Mouse (Mus musculus): ENCODE data around the gene Reg4. TPM values are rescaled to one million over a fixed set of nuclear protein-coding genes. Genes with fewer than 3 reads are reported as not detected.

Gene Reg4
- polyA plus RNA-seq, 1 experiment = not detected

- Histone ChIP-seq H3K4me1 (ENCODE audit: control insufficient read depth, insufficient read depth, insufficient read length, low read length) (0 out of 2 replicates have a peak, but pooled peaks cover 2% of the 10 kb centered on the region), H3K4me3 (ENCODE audit: insufficient read depth, low read depth, low read length) (no peak overlapping the region), H3K27ac (replicated peaks; ENCODE audit: low read depth, low read length) (no peak overlapping the region)
Observed at GRCm38 (mm10) chr3:98249833-98250448, 28.0 kb downstream of the Reg4 start.

- Histone ChIP-seq H3K4me3 (ENCODE audit: insufficient read depth, low read depth, low read length) (no peak overlapping the region), H3K4me1 (ENCODE audit: control insufficient read depth, insufficient read depth, insufficient read length, low read length) (no peaks in the 10 kb centered on the region), H3K27ac (replicated peaks; ENCODE audit: low read depth, low read length) (no peak overlapping the region)
Observed at GRCm38 (mm10) chr3:98254059-98254458, 32.1 kb downstream of the Reg4 start.

- no peak overlapping the region for H3K27ac ChIP-seq (replicated peaks; ENCODE audit: low read depth, low read length)
Observed at GRCm38 (mm10) chr3:98254656-98255583, 33.0 kb downstream of the Reg4 start.

GRCm38 (mm10) chr3:98258723-98259122 lies 36.8 kb downstream of the Reg4 start:
- Histone ChIP-seq H3K4me3 (ENCODE audit: insufficient read depth, low read depth, low read length) (no peak overlapping the region), H3K27ac (replicated peaks; ENCODE audit: low read depth, low read length) (no peak overlapping the region), H3K4me1 (ENCODE audit: control insufficient read depth, insufficient read depth, insufficient read length, low read length) (no peaks in the 10 kb centered on the region)

More at GRCm38 (mm10) chr3:98254656-98255583, 33.0 kb downstream of the Reg4 start:
- H3K4me3 ChIP-seq (ENCODE audit: insufficient read depth, low read depth, low read length) = no peak overlapping the region
- no peaks in the 10 kb centered on the region for H3K4me1 ChIP-seq (ENCODE audit: control insufficient read depth, insufficient read depth, insufficient read length, low read length)

- Histone ChIP-seq H3K27ac (replicated peaks; ENCODE audit: low read depth, low read length) (no peak overlapping the region), H3K4me3 (ENCODE audit: insufficient read depth, low read depth, low read length) (no peak overlapping the region), H3K4me1 (ENCODE audit: control insufficient read depth, insufficient read depth, insufficient read length, low read length) (no peaks in the 10 kb centered on the region)
Observed at GRCm38 (mm10) chr3:98259271-98259751, 37.4 kb downstream of the Reg4 start.

- Histone ChIP-seq H3K4me3 (ENCODE audit: insufficient read depth, low read depth, low read length) (no peak overlapping the region), H3K4me1 (ENCODE audit: control insufficient read depth, insufficient read depth, insufficient read length, low read length) (no peaks in the 10 kb centered on the region), H3K27ac (replicated peaks; ENCODE audit: low read depth, low read length) (no peak overlapping the region)
Observed at GRCm38 (mm10) chr3:98260534-98260933, 38.6 kb downstream of the Reg4 start.

- Histone ChIP-seq H3K4me1 (ENCODE audit: control insufficient read depth, insufficient read depth, insufficient read length, low read length) (no peaks in the 10 kb centered on the region), H3K27ac (replicated peaks; ENCODE audit: low read depth, low read length) (no peak overlapping the region), H3K4me3 (ENCODE audit: insufficient read depth, low read depth, low read length) (no peak overlapping the region)
Observed at GRCm38 (mm10) chr3:98261415-98261814, 39.5 kb downstream of the Reg4 start.

GRCm38 (mm10) chr3:98262133-98262532 lies 40.2 kb downstream of the Reg4 start:
- Histone ChIP-seq H3K4me3 (ENCODE audit: insufficient read depth, low read depth, low read length) (no peak overlapping the region), H3K27ac (replicated peaks; ENCODE audit: low read depth, low read length) (no peak overlapping the region), H3K4me1 (ENCODE audit: control insufficient read depth, insufficient read depth, insufficient read length, low read length) (no peaks in the 10 kb centered on the region)

- Histone ChIP-seq H3K27ac (replicated peaks; ENCODE audit: low read depth, low read length) (0 out of 2 replicates have a peak overlapping the region, but pooled peaks have one; percentile 21), H3K4me1 (ENCODE audit: control insufficient read depth, insufficient read depth, insufficient read length, low read length) (peaks cover 6% of the 10 kb centered on the region), H3K4me3 (ENCODE audit: insufficient read depth, low read depth, low read length) (no peak overlapping the region)
Observed at GRCm38 (mm10) chr3:98267249-98267651, 45.3 kb downstream of the Reg4 start.

GRCm38 (mm10) chr3:98273623-98274398 lies 51.9 kb downstream of the Reg4 start:
- H3K4me1 ChIP-seq (ENCODE audit: control insufficient read depth, insufficient read depth, insufficient read length, low read length) = peaks cover 2% of the 10 kb centered on the region; the same call in 1 of the 2 replicates
- no peak overlapping the region for H3K27ac ChIP-seq (replicated peaks; ENCODE audit: low read depth, low read length)
- H3K4me3 ChIP-seq (ENCODE audit: insufficient read depth, low read depth, low read length) = no peak overlapping the region

- H3K4me3 ChIP-seq (ENCODE audit: insufficient read depth, low read depth, low read length) = no peak overlapping the region
- H3K27ac ChIP-seq (replicated peaks; ENCODE audit: low read depth, low read length) = no peak overlapping the region
- no peaks in the 10 kb centered on the region for H3K4me1 ChIP-seq (ENCODE audit: control insufficient read depth, insufficient read depth, insufficient read length, low read length)
Observed at GRCm38 (mm10) chr3:98279682-98280081, 57.7 kb downstream of the Reg4 start.

- Histone ChIP-seq H3K27ac (replicated peaks; ENCODE audit: low read depth, low read length) (no peak within 1 kb of the TSS), H3K4me3 (ENCODE audit: insufficient read depth, low read depth, low read length) (no peak within 1 kb of the TSS), H3K4me1 (ENCODE audit: control insufficient read depth, insufficient read depth, insufficient read length, low read length) (no peaks in the 10 kb centered on the region)
Observed at GRCm38 (mm10) chr3:98280204-98280932, 58.4 kb downstream of the Reg4 start, which contains the start of gene Hmgcs2. Gene Hmgcs2 (plus strand): TSS chr3:98280435.

GRCm38 (mm10) chr3:98280933-98281678 lies 59.1 kb downstream of the Reg4 start:
- Histone ChIP-seq H3K4me1 (ENCODE audit: control insufficient read depth, insufficient read depth, insufficient read length, low read length) (no peaks in the 10 kb centered on the region), H3K27ac (replicated peaks; ENCODE audit: low read depth, low read length) (no peak overlapping the region), H3K4me3 (ENCODE audit: insufficient read depth, low read depth, low read length) (no peak overlapping the region)

- Histone ChIP-seq H3K27ac (replicated peaks; ENCODE audit: low read depth, low read length) (no peak overlapping the region), H3K4me3 (ENCODE audit: insufficient read depth, low read depth, low read length) (no peak overlapping the region)
Observed at GRCm38 (mm10) chr3:98282422-98282821, 60.5 kb downstream of the Reg4 start.

More at GRCm38 (mm10) chr3:98282422-98282821, 60.5 kb downstream of the Reg4 start:
- no peaks in the 10 kb centered on the region for H3K4me1 ChIP-seq (ENCODE audit: control insufficient read depth, insufficient read depth, insufficient read length, low read length)

All from brown adipose tissue, adult 24 weeks (tissue).